Mouse (Mus musculus): ENCODE results near the gene Hist2h3c2. TPM values are rescaled to one million over a fixed set of nuclear protein-coding genes. Genes with fewer than 3 reads are reported as not detected.

Gene Hist2h3c2
- polyA plus RNA-seq, 1 experiment from 2014 or later: 1.3 TPM

Small RNAs within 50 kb of the gene (microRNA-seq; reads per million reads assigned to microRNA genes)
- gene Gm44492 (not detected), gene Gm47311 (not detected), gene Gm47313 (not detected)

Other genes with a start within 250 kb of the Hist2h3c2 start
- 46.7 and 48.6 TPM in 2 replicates for gene Plekho1, start 243.1 kb downstream of the Hist2h3c2 start, polyA plus RNA-seq (2015; fragmentation: Nextera tagmentation; extraction: Ambion mirVana)
- gene Vps45, start 180.7 kb downstream of the Hist2h3c2 start, polyA plus RNA-seq (2015; fragmentation: Nextera tagmentation; extraction: Ambion mirVana): 53.8 and 67.8 TPM in 2 replicates
- gene Otud7b, start 134.6 kb downstream of the Hist2h3c2 start, polyA plus RNA-seq (2015; fragmentation: Nextera tagmentation; extraction: Ambion mirVana): 10.5 TPM in 2 replicates
- 12.6 and 13.3 TPM in 2 replicates for gene Mtmr11, start 77.1 kb downstream of the Hist2h3c2 start, polyA plus RNA-seq (2015; fragmentation: Nextera tagmentation; extraction: Ambion mirVana)
- 127 and 150 TPM in 2 replicates for gene Sf3b4, start 66.8 kb downstream of the Hist2h3c2 start, polyA plus RNA-seq (2015; fragmentation: Nextera tagmentation; extraction: Ambion mirVana)
- 110 and 136 TPM in 2 replicates for gene Sv2a, start 58.0 kb downstream of the Hist2h3c2 start, polyA plus RNA-seq (2015; fragmentation: Nextera tagmentation; extraction: Ambion mirVana)
- 53.9 and 58.6 TPM in 2 replicates for gene Bola1, start 19.4 kb downstream of the Hist2h3c2 start, polyA plus RNA-seq (2015; fragmentation: Nextera tagmentation; extraction: Ambion mirVana)
- 0.47 TPM in 1 of 2 replicates, not detected in the other for gene Hist2h2ab, start 19.3 kb downstream of the Hist2h3c2 start, polyA plus RNA-seq (2015; fragmentation: Nextera tagmentation; extraction: Ambion mirVana)
- 0.72 and 3.5 TPM in 2 replicates for gene Hist2h2ac, start 18.2 kb downstream of the Hist2h3c2 start, polyA plus RNA-seq (2015; fragmentation: Nextera tagmentation; extraction: Ambion mirVana)
- gene Hist2h2be, start 18.0 kb downstream of the Hist2h3c2 start, polyA plus RNA-seq (2015; fragmentation: Nextera tagmentation; extraction: Ambion mirVana): 4.0 and 4.6 TPM in 2 replicates
- 32.3 and 35.5 TPM in 2 replicates for gene Hist2h2aa2, start 1.1 kb upstream of the Hist2h3c2 start, polyA plus RNA-seq (2015; fragmentation: Nextera tagmentation; extraction: Ambion mirVana)
- 9.8 and 14.3 TPM in 2 replicates for gene Hist2h2aa1, start 6.4 kb upstream of the Hist2h3c2 start, polyA plus RNA-seq (2015; fragmentation: Nextera tagmentation; extraction: Ambion mirVana)
- gene Hist2h3c1, start 7.6 kb upstream of the Hist2h3c2 start, polyA plus RNA-seq (2015; fragmentation: Nextera tagmentation; extraction: Ambion mirVana): 0.14 and 0.65 TPM in 2 replicates
- 4.9 and 5.1 TPM in 2 replicates for gene Hist2h4, start 24.2 kb upstream of the Hist2h3c2 start, polyA plus RNA-seq (2015; fragmentation: Nextera tagmentation; extraction: Ambion mirVana)
- 9.4 and 16.0 TPM in 2 replicates for gene Hist2h3b, start 29.5 kb upstream of the Hist2h3c2 start, polyA plus RNA-seq (2015; fragmentation: Nextera tagmentation; extraction: Ambion mirVana)
- 0.61 and 3.0 TPM in 2 replicates for gene Hist2h2bb, start 30.6 kb upstream of the Hist2h3c2 start, polyA plus RNA-seq (2015; fragmentation: Nextera tagmentation; extraction: Ambion mirVana)
- 1.8 and 3.5 TPM in 2 replicates for gene Fcgr1, start 54.8 kb upstream of the Hist2h3c2 start, polyA plus RNA-seq (2015; fragmentation: Nextera tagmentation; extraction: Ambion mirVana)
- not detected in 2 replicates for gene BC107364, start 213.2 kb upstream of the Hist2h3c2 start, polyA plus RNA-seq (2015; fragmentation: Nextera tagmentation; extraction: Ambion mirVana)

Measured in neural tube, embryonic 15.5 days (tissue).